Mouse (Mus musculus): ENCODE measurements around the gene Sestd1.
A peak's percentile ranks its signal among the peaks of the same experiment; 100 is the strongest.

Sestd1 gene

DNA sequence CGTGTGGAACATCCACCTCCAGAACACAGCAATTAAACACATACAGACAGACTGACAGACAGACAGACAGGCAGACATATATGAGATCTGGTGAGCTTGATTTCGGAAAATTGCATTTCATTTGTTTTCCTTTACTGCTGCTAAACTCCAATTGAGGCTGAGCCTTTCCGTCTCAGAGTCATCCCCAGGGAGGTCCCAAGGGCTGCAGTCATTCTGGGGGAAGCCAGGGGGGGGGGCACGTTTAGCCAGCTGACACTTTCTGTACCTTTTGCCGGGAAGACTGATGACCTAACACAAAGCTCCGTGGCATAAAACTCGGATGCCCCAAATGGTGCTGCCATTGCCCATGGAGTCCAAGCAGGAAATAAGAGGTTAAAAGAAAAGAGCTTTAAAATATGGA, 105.0 kb downstream of the Sestd1 start:
- no peak for DNase-seq (ENCODE audit: extremely low spot score, low spot score)

DNA sequence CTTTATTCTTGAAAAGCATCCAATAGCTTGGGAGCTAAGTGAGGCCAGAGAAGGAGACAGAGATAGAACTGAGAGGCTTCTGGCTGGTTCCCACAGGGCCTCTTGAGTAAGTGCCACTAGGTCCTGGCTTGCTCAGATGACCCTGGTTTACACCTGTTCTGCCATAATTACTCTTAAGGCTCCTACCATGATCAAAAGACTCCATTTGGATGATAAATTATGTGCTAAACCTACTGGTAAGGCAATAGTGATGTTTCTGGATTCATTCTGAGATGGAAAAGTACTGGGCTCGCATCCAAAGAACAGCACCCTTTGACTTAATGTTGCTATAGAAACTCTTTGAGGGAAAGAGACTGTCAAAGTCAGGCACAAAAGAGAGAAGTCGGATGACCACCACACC, 106.1 kb downstream of the Sestd1 start:
- DNase-seq (ENCODE audit: extremely low spot score, low spot score) = no peak

DNA sequence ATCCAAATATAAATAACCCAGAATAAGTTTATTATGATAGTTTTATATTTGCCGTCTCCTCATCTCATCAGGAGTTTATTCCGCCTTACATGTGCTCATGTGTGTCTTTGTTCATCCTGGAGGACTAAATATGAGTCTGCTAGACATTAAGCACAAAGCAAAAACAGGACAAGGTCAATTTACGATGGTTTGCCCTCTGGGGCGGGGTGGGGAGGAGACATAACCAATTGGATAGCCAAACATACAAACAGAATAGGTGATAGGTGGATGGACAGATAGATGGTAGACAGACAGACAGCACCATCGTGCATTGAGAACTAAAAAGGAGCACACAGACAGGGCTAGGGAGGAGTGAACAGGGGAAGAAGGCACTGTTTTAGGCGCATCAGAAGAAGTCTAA, 106.6 kb downstream of the Sestd1 start:
- no peak for DNase-seq (ENCODE audit: extremely low spot score, low spot score)

DNA sequence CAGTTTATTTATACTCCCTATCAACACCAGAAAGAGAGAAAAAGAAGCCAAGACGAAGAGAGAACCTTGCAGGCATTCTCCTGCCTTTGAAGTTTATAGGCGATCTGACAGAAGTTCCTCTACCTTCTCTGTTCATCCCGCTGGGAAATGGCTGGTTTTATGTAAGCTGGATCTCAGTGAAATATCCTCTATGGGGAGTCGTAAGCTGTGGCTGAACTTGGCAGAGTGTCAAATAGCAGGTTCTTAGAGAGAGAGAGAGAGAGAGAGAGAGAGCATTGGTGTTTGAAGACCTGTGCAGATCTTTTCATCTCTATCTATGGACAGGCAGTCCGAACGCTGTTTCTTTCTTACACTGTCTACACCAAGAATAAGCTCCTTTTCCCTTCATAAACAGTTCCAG, 107.0 kb downstream of the Sestd1 start:
- no peak for DNase-seq (ENCODE audit: extremely low spot score, low spot score)

DNA sequence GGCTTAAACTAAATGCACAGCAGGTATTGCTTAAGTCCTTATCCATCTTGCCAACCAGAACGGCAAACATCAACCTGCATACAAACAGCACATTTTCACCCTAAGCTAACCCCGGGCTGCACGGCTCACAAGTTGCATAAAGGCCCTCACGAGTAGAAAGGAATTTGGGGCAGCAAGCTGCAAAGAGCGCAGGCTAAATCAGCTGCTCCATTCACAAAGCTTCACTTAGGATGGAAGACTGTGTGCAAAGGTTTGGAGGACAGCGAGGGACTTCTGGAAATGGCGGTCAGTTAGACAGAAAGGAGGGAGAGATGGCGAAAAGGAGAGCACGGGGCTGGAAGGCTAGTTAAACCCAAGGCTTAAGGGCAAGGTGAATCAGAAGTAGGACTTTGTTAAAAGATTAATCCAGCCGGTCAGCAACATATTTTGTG, 108.1 kb downstream of the Sestd1 start:
- DNase-seq (ENCODE audit: extremely low spot score, low spot score) = no peak

DNA sequence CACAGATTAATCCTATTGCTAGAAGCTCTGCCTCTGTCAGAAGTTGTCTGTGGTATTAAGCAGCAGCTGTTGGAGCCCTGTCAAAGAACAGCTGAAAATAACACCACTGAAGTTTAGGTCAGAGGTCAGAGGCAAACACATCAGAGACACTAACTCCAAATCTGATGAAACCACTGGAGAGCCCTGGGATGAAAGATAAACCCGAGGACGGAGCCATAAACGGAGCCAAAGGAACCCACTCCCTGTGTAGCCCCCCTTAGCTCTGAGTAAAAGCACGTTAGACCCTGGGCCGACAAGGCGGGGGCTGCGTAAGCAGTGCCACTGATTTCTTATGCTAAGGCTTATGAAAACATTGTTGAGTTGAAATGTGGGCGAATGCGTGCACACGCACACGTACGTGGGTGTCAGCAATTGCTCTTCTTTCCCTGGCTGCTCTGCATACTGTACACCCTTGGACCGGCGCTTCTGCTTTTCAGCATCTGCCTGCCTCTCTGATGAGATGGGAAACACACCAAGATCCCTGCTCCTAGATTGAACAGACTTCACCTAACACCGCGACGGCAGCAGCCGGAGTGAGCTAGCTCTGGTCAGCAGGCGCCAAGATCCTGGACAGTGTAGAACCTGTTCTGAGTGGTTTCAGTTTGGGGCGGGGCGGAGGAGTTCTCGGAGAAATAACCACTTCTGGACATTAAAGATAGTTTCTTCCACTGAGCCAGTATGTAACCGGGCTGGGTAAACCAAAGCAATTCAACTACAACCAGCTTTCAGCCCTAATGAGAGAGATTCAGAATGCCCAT, 108.8 kb downstream of the Sestd1 start:
- DNase-seq (ENCODE audit: extremely low spot score, low spot score) = peak; percentile 28

DNA sequence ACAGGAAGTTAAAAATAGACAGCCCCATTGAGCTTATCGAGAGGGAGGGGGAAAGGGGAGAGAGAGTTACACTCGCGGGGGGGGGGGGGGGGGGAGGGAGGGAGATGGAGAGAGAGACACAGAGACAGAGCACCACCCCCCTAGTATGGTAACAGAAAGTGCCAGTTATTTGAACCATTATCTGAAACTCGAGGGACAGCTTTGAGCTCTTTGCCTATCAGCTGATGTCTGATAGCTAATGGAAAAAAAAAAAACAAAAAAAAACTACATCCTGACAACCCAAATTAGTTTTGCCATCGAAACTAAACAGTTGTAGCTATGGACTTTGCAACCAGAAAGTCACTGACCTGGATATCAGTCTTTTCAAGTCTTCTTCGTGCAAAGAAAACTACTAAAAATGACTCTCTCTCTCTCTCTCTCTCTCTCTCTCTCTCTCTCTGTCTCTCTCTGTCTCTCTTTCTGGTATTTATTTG, 109.7 kb downstream of the Sestd1 start, which contains the start of gene Ccdc141:
Gene Ccdc141 (minus strand): TSS at position 4 of the 473 bp plus-strand sequence.
- DNase-seq (ENCODE audit: extremely low spot score, low spot score) = no peak

DNA sequence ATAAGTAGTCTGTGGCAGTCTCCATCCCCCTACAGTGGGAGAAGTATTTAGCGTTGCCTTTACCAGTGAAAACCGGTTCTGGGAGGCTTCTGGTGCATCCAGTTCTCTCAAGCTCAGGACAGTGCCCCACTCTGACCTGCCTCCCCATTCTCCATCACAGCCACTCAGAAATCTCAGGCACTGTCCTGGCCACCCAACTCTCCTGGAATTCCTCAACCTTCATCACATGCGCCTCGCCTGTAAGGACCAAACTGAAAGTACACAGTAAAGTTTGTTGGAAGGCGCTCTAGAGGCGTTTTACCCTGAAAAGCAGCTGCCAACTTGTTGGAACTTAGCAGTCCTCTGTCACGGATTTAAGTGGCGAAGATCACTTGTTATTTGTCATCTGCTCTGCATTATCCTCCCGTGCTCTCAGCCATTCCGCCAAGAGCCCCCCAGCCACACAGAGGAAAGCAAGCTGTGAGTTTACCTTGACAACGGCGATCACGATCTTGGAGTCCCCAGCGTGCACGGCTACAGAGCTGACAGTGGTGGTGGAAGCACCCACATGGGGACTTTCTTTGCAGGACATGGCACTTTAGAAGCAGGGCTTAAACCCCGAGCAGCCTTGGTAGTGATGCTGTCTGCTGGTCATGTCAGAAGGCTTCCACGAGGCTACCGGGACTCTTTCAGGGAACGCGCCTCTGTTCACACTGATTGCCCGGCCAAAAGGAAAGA, 110.3 kb downstream of the Sestd1 start:
- DNase-seq (ENCODE audit: extremely low spot score, low spot score) = peak; percentile 70

DNA sequence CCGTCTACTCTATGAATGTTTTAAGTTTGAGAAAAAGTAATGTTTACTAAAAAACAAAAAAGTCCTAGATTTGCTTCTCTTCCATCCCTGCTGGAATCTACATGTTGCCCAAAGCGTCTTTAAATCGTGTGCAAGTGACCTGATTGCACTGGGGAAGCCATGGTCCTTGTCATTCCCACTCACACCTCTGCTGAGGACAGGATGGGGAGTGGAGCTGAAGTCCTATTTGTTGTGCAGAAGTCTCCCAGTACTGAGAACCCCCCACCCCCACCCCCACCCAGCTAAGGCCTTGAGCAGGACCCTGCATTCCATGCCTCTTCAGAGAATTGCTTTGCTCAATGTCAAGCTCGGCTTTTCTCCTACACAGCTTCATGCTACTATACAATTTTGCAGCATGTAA, 111.2 kb downstream of the Sestd1 start:
- DNase-seq (ENCODE audit: extremely low spot score, low spot score) = no peak

DNA sequence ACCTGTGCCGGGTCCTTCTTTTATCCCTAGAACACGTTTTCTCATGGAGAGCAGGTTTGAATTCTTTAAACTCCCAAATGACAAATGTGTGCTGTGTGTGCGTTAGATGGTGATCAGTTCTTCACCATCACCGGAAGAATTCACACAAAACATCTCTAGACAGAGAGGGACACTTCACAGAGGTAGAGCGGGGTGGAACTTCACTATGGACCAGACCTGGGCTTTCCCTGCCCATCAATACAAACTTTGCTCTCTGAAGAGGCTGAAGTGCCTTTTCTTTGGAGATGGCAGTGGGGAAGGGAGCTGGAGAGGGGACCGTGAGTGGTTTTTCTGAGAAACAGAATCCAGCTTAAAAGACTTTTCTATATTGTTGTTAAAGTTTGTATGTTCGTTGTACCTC, 111.6 kb downstream of the Sestd1 start:
- DNase-seq (ENCODE audit: extremely low spot score, low spot score) = no peak

DNA sequence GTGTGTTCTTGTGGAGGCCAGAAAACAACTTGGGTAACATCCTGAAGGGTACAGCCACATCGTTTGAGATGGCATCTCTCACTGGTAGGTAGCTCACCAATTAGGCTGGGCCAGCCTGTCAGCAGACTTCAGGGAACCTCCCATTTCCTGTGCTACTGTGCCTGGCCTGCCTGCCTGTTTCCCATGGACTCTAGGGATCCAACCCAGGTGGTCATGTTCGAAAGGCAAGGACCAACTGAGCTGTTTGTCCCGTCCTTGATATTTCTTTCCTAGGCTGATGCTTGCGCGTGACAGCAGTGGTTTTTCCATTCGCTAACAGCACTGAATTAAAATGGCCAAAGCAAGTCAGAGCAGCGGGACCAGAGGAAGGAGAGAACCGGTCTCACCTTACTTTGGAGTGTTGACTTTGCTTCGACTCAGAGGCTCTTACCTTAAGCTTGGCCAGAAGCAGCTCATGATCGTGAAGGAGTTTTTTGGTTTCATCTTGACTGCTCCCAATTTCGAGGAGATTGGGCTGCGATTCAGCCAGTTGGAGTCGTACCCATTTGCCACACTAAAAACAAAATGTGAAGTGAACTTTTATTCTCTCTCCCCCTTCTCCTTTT, 112.2 kb downstream of the Sestd1 start:
- no peak for DNase-seq (ENCODE audit: extremely low spot score, low spot score)

DNA sequence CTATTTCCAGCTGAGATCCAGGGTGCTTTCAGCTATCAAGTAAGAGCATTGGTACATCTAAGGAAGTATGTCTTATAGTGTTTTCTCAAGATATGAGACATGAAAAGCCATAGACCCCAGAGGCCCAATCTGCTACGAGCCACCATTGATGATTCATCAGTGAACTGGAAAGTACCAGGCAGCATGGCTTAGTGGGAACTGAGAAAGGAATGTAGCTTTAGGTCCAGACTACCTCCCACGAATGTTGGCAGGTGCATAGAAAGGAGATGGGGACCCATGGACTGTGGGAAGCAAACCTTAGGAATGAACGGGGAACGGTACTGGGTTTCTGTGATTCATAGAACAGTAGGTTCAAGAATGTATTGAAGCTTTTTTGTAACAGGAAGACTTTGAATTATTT, 114.0 kb downstream of the Sestd1 start:
- DNase-seq (ENCODE audit: extremely low spot score, low spot score) = no peak

DNA sequence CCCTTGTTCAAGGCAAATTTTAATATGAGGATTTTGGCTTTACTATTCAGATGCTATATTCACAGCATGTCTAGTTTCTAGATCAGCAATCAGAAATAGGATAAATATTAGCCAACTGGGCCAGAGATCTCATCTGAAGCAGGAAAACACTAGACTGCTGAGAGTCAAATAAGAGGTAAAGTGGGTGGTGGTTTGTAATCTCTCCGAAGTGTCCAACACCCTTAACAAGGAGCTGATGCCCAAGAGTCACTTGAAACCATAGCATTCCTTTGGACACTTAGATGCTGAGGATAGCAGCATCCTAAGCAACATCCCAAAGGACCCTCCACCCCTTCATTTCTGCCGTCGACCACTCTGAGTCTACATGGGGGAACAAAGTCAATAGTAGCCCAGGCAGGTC, 115.7 kb downstream of the Sestd1 start:
- no peak for DNase-seq (ENCODE audit: extremely low spot score, low spot score)

DNA sequence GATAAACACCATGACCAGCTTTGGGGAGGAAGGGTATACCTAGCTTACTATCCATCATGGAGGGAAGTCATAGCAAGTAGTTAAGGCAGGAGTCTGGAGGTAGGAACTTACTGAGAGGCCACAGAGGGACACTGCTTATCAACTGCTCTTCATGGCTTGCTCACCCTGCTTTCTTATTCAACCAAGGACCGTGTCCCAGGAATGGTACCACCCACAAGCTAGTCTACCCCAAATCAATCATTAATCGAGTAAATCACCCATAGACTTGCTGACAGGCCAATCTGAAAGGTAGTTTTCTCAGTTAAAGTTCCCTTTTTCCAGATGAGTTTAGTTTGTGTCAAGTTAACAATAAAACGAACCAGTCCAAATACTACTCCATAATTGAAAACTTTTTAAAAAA, 117.0 kb downstream of the Sestd1 start:
- DNase-seq (ENCODE audit: extremely low spot score, low spot score) = no peak

DNA sequence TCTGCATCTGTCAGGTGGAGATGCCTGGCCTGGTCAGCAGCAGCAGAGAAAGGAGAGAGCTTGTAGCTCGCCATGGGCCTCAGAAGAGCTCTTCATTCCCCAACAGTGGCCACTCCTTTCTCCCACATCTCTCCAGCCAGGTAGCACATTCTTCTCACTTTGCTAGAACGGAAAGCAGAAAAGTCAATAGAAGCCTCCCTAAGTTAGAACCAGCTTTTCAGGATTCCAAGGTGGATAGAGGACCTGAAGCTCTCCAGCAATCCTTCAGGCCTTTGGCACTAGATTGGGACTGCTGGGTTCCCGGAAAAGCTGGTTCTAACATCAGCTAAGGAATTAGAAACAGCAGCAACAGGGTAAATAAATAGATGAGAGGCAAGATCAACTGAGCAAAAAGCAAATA, 118.3 kb downstream of the Sestd1 start:
- DNase-seq (ENCODE audit: extremely low spot score, low spot score) = no peak

DNA sequence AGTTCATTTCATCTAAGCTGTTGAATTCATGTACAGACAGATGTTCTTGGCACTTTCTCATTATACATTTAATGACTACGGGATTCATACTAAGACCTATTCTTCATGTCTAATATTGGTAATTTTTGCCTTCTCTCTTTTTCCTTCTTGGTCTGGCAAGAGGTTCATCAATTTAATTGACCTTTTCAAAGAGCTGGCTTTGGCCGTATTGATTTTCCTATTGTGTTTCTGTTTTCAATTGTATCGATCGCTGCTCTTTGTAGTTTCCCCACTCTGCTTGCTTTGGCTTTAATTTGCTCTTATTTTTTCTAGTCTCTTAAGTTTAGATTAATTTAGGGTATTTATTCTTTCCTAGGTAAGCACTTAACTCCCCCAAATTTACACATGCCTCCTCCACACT, 122.8 kb downstream of the Sestd1 start:
- DNase-seq (ENCODE audit: extremely low spot score, low spot score) = no peak

DNA sequence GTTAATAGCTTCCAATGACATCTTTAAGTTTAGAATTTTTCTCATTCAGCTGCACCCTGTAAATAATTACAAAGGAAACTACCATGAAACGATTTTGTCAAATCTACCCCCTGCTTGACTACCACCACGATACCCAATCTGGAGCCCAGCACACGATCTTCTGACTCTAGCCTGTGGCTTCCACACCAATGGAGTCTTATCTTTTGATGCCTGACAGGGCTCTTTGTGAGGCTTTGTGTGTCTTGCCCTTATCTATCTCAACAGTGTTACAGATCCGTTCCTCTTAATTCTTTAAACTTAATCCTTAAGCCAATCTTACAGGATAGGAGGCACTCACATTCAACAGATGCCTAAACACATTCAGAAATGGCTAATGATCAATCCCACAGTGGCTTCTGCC, 126.3 kb downstream of the Sestd1 start:
- no peak for DNase-seq (ENCODE audit: extremely low spot score, low spot score)

DNA sequence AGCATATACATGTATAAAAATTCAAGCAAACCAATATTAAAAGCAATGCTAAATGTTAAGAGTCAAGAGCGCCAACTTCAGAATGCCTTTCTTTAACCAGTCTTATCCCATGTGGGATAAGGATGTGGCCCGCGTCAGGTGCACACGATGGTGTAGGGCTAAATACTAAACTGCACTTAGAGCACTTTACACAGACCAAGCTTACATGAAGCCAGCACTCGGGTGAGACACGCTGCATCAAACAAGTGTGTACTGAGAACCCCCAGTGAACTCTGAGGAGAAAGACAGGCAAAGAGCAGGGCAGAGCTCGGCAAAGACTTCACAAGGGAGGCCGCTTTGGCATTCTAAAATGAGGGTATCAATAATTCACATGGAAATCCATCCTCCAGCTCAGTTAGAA, 129.1 kb downstream of the Sestd1 start:
- no peak for DNase-seq (ENCODE audit: extremely low spot score, low spot score)

DNA sequence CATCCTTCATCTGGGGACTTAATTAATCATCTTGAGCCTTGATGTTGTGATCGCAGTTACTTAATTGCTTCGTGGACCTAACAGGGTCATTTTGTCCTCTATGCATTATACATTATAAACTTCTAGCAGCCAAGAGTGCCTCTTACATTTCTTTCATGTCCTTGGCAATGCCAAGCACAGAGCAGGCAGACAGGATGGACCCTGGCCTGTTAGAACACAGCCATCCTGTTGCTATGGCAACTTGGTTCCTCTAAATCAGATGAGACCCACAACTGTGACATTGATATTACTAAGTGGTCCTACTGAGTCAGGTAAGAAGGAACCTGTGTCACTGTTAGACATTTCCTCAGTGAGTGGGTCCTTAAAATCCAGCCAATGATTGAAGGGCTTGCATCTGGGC, 130.8 kb downstream of the Sestd1 start:
- DNase-seq (ENCODE audit: extremely low spot score, low spot score) = no peak

DNA sequence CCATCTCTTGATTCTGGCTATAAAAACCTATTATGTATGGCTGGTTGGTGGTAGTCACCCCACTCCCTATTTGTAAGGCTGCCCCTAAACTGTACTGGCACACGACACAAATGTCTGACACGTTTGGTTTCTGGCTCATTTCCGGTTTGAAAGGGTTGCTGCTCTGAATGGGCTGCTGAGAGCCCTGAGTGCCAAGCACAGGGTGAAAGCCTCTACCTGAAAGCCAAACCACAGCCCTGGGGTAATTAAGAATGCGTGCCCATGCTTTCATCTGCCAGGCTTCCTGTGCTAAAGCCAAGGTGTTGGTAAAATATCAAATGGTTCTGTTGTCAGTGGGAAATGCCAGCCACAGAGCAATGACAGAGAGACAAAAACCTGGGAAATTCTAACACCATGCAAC, 132.2 kb downstream of the Sestd1 start:
- no peak for DNase-seq (ENCODE audit: extremely low spot score, low spot score)

DNA sequence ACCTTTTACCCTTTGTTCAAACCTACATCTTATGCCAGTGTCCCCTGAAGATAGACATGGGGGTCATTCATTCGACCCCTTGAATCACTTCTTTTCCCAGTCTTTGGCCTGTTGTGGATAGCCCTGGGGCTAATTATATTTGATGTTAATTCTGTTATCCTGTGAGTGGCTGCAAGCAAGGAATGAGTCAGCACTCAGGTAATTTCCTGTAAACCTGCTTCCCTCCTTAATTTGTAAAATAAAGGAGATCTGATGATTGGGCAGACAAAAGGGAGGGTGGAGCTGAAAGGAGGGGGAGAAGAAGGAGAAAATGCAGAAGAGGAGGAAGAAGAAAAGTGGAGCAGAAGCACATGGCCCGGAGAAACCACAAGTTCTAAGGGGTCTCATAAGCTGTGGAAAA, 133.4 kb downstream of the Sestd1 start:
- DNase-seq (ENCODE audit: extremely low spot score, low spot score) = no peak

DNA sequence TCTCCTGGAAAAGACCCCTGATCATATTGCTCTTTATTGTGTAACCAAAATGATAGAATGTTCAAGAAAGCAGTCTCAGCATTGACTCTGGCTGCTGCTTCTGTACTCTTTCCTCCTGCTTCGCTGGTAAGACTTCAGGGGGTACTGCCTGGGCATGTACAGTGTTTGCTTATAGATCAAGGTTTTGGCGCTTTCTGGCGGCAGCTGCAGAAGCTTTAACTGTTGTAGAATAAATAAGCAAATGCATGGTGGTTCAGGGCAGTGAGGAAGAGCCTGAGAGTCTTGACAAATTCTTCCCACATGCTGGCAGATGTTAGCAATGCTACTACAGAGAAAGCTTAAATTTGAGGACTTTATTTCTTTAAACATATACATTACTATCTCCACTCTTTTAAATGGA, 134.1 kb downstream of the Sestd1 start:
- DNase-seq (ENCODE audit: extremely low spot score, low spot score) = no peak
